Mouse (Mus musculus): ENCODE measurements around the gene Adam19. TPM values are rescaled to one million over a fixed set of nuclear protein-coding genes. Genes with fewer than 3 reads are reported as not detected.

The Adam19 gene
- polyA plus RNA-seq, 1 experiment: 43.2 TPM

- H3K36me3 ChIP-seq (ENCODE audit: control insufficient read depth, insufficient read depth): peaks cover 22% of the 10 kb centered on the region
- peaks cover 35% of the 10 kb centered on the region for H3K79me2 ChIP-seq (ENCODE audit: control insufficient read depth, insufficient read depth)
- no peaks in the 10 kb centered on the region for H3K27me3 ChIP-seq (ENCODE audit: control insufficient read depth, insufficient read depth, insufficient read length)
- no peak overlapping the region for H3K4me3 ChIP-seq
- no peak overlapping the region for H3ac ChIP-seq (ENCODE audit: control insufficient read depth, insufficient read length)
- H3K4me2 ChIP-seq (ENCODE audit: low read depth): peak overlapping the region; percentile 69
- TF ChIP-seq USF1 (IDR thresholded peaks at IDR 0.05; ENCODE audit: low read depth) (peak; percentile 74), TCF3 (IDR thresholded peaks at IDR 0.05; ENCODE audit: insufficient read length, low read depth) (peak; percentile 12), REST (IDR thresholded peaks at IDR 0.05; ENCODE audit: insufficient read depth, insufficient read length) (no peak), POLR2AphosphoS2 (IDR thresholded peaks at IDR 0.05; ENCODE audit: insufficient read length, low read depth) (peak; percentile 8), CEBPB (IDR thresholded peaks at IDR 0.05; ENCODE audit: insufficient read depth, poor library complexity, severe bottlenecking) (0 out of 2 replicates have a peak, but pooled peaks have one; percentile 56), POLR2A (IDR thresholded peaks at IDR 0.05; ENCODE audit: insufficient read length, low read depth) (no peak), MYOG (IDR thresholded peaks at IDR 0.05; ENCODE audit: control insufficient read depth in 1 of 3, insufficient read depth in 1 of 3, insufficient read length in 2 of 3, low read depth in 2 of 3) (peak in 1 of 3 experiments; percentile 78), E2F4 (IDR thresholded peaks at IDR 0.05; ENCODE audit: insufficient read depth) (no peak), TCF12 (IDR thresholded peaks at IDR 0.05; ENCODE audit: insufficient read depth, poor library complexity, severe bottlenecking) (no peak), MAX (IDR thresholded peaks at IDR 0.05; ENCODE audit: low read depth) (peak; percentile 2), MYOD1 (IDR thresholded peaks at IDR 0.05; ENCODE audit: control insufficient read depth in 1 of 3, insufficient read length in 2 of 3, low read depth in 2 of 3) (peak in 1 of 3 experiments; percentile 60), SRF (IDR thresholded peaks at IDR 0.05; ENCODE audit: control insufficient read depth, insufficient read length, low read depth) (no peak)
Measured at GRCm38 (mm10) chr11:46062993-46063731, 7.4 kb downstream of the Adam19 start.

GRCm38 (mm10) chr11:46064767-46065166, 9.0 kb downstream of the Adam19 start:
- Histone ChIP-seq H3K79me2 (ENCODE audit: control insufficient read depth, insufficient read depth) (peaks cover 20% of the 10 kb centered on the region), H3K4me2 (ENCODE audit: low read depth) (peak overlapping the region; percentile 69), H3K36me3 (ENCODE audit: control insufficient read depth, insufficient read depth) (peaks cover 22% of the 10 kb centered on the region), H3K4me3 (no peak overlapping the region), H3K27me3 (ENCODE audit: control insufficient read depth, insufficient read depth, insufficient read length) (no peaks in the 10 kb centered on the region), H3ac (ENCODE audit: control insufficient read depth, insufficient read length) (no peak overlapping the region)
- TF ChIP-seq SRF (IDR thresholded peaks at IDR 0.05; ENCODE audit: control insufficient read depth, insufficient read length, low read depth) (no peak), USF1 (IDR thresholded peaks at IDR 0.05; ENCODE audit: low read depth) (no peak), POLR2AphosphoS2 (IDR thresholded peaks at IDR 0.05; ENCODE audit: insufficient read length, low read depth) (peak; percentile 39)

GRCm38 (mm10) chr11:46065201-46066011, 9.6 kb downstream of the Adam19 start:
- peak overlapping the region; percentile 69 for H3K4me2 ChIP-seq (ENCODE audit: low read depth)

GRCm38 (mm10) chr11:46067371-46068060, 11.7 kb downstream of the Adam19 start:
- no peak overlapping the region for H3ac ChIP-seq (ENCODE audit: control insufficient read depth, insufficient read length)
- H3K4me3 ChIP-seq: no peak overlapping the region
- TF ChIP-seq REST (IDR thresholded peaks at IDR 0.05; ENCODE audit: insufficient read depth, insufficient read length) (no peak), SRF (IDR thresholded peaks at IDR 0.05; ENCODE audit: control insufficient read depth, insufficient read length, low read depth) (no peak), MYOD1 (IDR thresholded peaks at IDR 0.05; ENCODE audit: control insufficient read depth in 1 of 3, insufficient read length in 2 of 3, low read depth in 2 of 3) (no peak), TCF3 (IDR thresholded peaks at IDR 0.05; ENCODE audit: insufficient read length, low read depth) (no peak), POLR2AphosphoS2 (IDR thresholded peaks at IDR 0.05; ENCODE audit: insufficient read length, low read depth) (peak; percentile 15), E2F4 (IDR thresholded peaks at IDR 0.05; ENCODE audit: insufficient read depth) (no peak), MYOG (IDR thresholded peaks at IDR 0.05; ENCODE audit: control insufficient read depth in 1 of 3, insufficient read depth in 1 of 3, insufficient read length in 2 of 3, low read depth in 2 of 3) (no peak)
- peaks cover 13% of the 10 kb centered on the region for H3K36me3 ChIP-seq (ENCODE audit: control insufficient read depth, insufficient read depth)
- H3K4me2 ChIP-seq (ENCODE audit: low read depth): no peak overlapping the region
- H3K27me3 ChIP-seq (ENCODE audit: control insufficient read depth, insufficient read depth, insufficient read length): no peaks in the 10 kb centered on the region
- H3K79me2 ChIP-seq (ENCODE audit: control insufficient read depth, insufficient read depth): peaks cover 17% of the 10 kb centered on the region

More at GRCm38 (mm10) chr11:46065201-46066011, 9.6 kb downstream of the Adam19 start:
- Histone ChIP-seq H3K79me2 (ENCODE audit: control insufficient read depth, insufficient read depth) (peaks cover 17% of the 10 kb centered on the region), H3K4me3 (no peak overlapping the region), H3K27me3 (ENCODE audit: control insufficient read depth, insufficient read depth, insufficient read length) (no peaks in the 10 kb centered on the region), H3K36me3 (ENCODE audit: control insufficient read depth, insufficient read depth) (peaks cover 22% of the 10 kb centered on the region), H3ac (ENCODE audit: control insufficient read depth, insufficient read length) (no peak overlapping the region)
- TF ChIP-seq POLR2A (IDR thresholded peaks at IDR 0.05; ENCODE audit: insufficient read length, low read depth) (peak; percentile 37), REST (IDR thresholded peaks at IDR 0.05; ENCODE audit: insufficient read depth, insufficient read length) (no peak), MYOG (IDR thresholded peaks at IDR 0.05; ENCODE audit: control insufficient read depth in 1 of 3, insufficient read depth in 1 of 3, insufficient read length in 2 of 3, low read depth in 2 of 3) (peak; percentile 47 to 71 (median 55)), TCF12 (IDR thresholded peaks at IDR 0.05; ENCODE audit: insufficient read depth, poor library complexity, severe bottlenecking) (peak; percentile 25), SRF (IDR thresholded peaks at IDR 0.05; ENCODE audit: control insufficient read depth, insufficient read length, low read depth) (no peak), E2F4 (IDR thresholded peaks at IDR 0.05; ENCODE audit: insufficient read depth) (no peak), USF1 (IDR thresholded peaks at IDR 0.05; ENCODE audit: low read depth) (peak; percentile 66), TCF3 (IDR thresholded peaks at IDR 0.05; ENCODE audit: insufficient read length, low read depth) (peak; percentile 38), MYOD1 (IDR thresholded peaks at IDR 0.05; ENCODE audit: control insufficient read depth in 1 of 3, insufficient read length in 2 of 3, low read depth in 2 of 3) (peak; percentile 36 to 84 (median 78)), POLR2AphosphoS2 (IDR thresholded peaks at IDR 0.05; ENCODE audit: insufficient read length, low read depth) (peak; percentile 5), MAX (IDR thresholded peaks at IDR 0.05; ENCODE audit: low read depth) (no peak), CEBPB (IDR thresholded peaks at IDR 0.05; ENCODE audit: insufficient read depth, poor library complexity, severe bottlenecking) (no peak)

Measured in myocyte (in vitro differentiated cells).